Mouse (Mus musculus): ENCODE data around the gene Myd88.

- TF ChIP-seq CTCF (IDR thresholded peaks at IDR 0.05; ENCODE audit: control insufficient read depth, insufficient read depth, insufficient replicate concordance, low read depth, low read length) (no peak), POLR2A (IDR thresholded peaks at IDR 0.05; ENCODE audit: control insufficient read depth, low read depth, low read length) (no peak)
Observed at GRCm38 (mm10) chr9:119375556-119375955, 34.3 kb upstream of the Myd88 start.

Data from testis, adult 2 months (tissue).